Mouse (Mus musculus): ENCODE data around the gene Speer4f1.
"Not testable (repeated sequence)": the region's sequence is repeated elsewhere in the genome, so short reads cannot be mapped to it uniquely, and the experiment has no call there.

The Speer4f1 gene

GRCm38 (mm10) chr5:17475798-17476197 lies at the start of gene Speer4f1:
TSS of gene Speer4f1 (plus strand) at chr5:17476098.
- not testable (repeated sequence) for DNase-seq

GRCm38 (mm10) chr5:17426930-17427329 lies 49.0 kb upstream of the Speer4f1 start:
- no peak for DNase-seq

- no peak for DNase-seq
Measured at GRCm38 (mm10) chr5:17434721-17435120, 41.2 kb upstream of the Speer4f1 start.

GRCm38 (mm10) chr5:17436209-17436608 lies 39.7 kb upstream of the Speer4f1 start:
- DNase-seq: no peak

- no peak for DNase-seq
Measured at GRCm38 (mm10) chr5:17439487-17440102, 36.3 kb upstream of the Speer4f1 start.

- no peak for DNase-seq
Measured at GRCm38 (mm10) chr5:17454059-17454458, 21.8 kb upstream of the Speer4f1 start.

- no peak for DNase-seq
Measured at GRCm38 (mm10) chr5:17454952-17455586, 20.8 kb upstream of the Speer4f1 start.

- DNase-seq: no peak
Measured at GRCm38 (mm10) chr5:17456671-17457070, 19.2 kb upstream of the Speer4f1 start.

GRCm38 (mm10) chr5:17468120-17468519 lies 7.8 kb upstream of the Speer4f1 start:
- DNase-seq: not testable (repeated sequence)

- DNase-seq: no peak
Measured at GRCm38 (mm10) chr5:17476476-17476875, 578 bp downstream of the Speer4f1 start.

GRCm38 (mm10) chr5:17489894-17490293 lies 14.0 kb downstream of the Speer4f1 start:
- DNase-seq: no peak

GRCm38 (mm10) chr5:17495616-17496015 lies 19.7 kb downstream of the Speer4f1 start:
- no peak for DNase-seq

- no peak for DNase-seq
Measured at GRCm38 (mm10) chr5:17496650-17497049, 20.8 kb downstream of the Speer4f1 start.

GRCm38 (mm10) chr5:17499873-17500329 lies 24.0 kb downstream of the Speer4f1 start:
- DNase-seq: no peak

- no peak for DNase-seq
Measured at GRCm38 (mm10) chr5:17500866-17501265, 25.0 kb downstream of the Speer4f1 start.

- no peak for DNase-seq
Measured at GRCm38 (mm10) chr5:17505540-17505939, 29.6 kb downstream of the Speer4f1 start.

GRCm38 (mm10) chr5:17508038-17508437 lies 32.1 kb downstream of the Speer4f1 start:
- DNase-seq: no peak
